Mouse (Mus musculus) naive thymus-derived CD4-positive, alpha-beta T cell, adult 2 months (primary cell): Measurements from ENCODE around the gene Astn1.

ENCODE experiments used
- DNase-seq: peaks from one replicate; pipeline ENCODE4 v3.0.0-alpha.2; 2011; ENCODE audit warnings: low read depth

Astn1 gene

DNA sequence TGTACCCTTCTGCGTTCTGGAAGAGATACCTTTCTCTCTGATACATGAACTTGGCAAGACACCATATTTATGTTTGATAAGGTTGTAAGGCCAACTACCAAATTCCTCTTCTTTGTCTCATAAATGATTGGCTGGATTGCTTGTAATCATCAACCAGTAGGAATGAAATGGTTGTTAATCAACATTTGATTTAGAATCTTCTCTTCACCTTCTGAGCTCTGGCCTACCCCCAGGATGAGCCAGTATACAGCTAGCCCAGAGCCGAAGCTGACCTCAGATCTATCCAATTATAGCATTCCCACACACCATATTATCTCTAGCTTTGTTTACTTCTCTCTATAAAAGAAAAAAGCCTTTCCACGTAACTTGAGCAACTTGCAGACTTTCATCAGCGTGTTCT is 270.9 kb downstream of the Astn1 start:
- DNase-seq: no peak

DNA sequence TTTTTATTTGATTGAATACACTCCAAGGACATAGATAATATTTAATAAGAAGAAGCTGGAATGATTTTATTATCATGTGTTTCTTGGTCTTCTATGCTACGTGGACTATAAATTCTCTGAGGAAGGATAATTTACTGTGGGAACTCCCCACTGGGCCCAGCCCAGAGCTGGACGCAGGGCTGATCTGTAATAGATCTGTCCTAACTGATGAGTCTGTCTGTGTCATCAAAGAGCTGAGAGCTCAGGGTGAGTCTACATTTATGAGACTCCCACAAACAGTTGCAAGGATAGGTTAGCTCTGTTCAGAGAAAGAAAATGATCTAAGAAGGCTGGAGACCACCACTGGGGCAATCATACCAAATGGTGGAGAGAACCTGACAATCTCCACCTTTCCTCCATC is 271.4 kb downstream of the Astn1 start:
- no peak for DNase-seq

DNA sequence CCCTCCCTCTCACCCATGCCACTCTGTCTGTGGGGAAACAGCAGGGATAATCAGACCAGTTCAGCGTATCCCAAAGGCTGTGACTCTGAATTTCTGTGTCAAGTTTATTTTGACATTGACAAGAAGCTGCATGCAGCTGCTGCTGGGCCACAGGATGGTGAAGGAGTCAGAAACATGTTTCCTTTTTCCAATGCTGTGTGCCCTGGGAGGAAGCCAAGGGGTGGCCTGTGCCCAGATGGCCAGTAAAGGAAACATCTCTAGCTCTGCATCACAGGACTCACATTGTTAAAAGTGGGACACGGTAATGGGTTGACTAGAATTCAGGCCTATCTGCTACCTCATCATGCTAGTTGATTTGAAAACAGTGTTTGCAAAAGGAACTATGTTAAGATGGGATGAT is 279.2 kb downstream of the Astn1 start:
- no peak for DNase-seq

DNA sequence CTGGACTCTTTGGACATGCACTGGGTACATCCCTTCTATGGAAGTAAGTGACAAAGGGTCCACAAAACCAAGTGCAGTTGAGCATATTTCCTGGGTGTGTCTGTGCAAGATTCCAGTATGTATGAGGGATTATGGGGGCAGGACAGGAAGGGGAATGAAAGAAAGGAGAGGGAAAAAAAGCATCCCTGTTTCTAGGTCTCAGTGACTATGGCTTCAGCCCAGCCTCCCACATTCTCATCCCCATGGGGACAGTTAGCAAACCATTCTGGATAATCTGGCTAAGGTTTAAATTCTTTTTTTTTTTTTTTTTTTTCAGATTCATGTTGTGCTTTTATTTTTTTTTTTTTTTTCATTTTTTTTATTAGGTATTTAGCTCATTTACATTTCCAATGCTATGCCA is 280.2 kb downstream of the Astn1 start:
- DNase-seq: no peak

DNA sequence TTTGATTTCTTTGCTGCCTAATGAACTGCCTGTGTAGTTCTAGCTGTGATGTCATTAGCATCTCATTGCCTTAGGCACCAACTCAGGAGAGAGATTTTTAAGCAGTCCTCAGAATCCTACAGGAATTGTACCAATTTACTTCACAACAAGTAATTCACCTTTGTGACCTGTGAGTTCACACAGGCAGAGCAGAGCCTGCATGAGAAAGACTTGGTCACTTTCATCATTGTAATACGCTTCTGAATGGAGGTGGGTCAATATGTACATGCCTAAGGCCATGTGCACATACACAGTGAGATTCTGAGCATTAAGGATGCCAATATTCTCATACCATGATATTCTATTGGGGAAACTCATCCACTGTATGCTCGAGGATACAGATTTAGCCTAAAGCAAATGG is 290.7 kb downstream of the Astn1 start:
- DNase-seq: no peak

DNA sequence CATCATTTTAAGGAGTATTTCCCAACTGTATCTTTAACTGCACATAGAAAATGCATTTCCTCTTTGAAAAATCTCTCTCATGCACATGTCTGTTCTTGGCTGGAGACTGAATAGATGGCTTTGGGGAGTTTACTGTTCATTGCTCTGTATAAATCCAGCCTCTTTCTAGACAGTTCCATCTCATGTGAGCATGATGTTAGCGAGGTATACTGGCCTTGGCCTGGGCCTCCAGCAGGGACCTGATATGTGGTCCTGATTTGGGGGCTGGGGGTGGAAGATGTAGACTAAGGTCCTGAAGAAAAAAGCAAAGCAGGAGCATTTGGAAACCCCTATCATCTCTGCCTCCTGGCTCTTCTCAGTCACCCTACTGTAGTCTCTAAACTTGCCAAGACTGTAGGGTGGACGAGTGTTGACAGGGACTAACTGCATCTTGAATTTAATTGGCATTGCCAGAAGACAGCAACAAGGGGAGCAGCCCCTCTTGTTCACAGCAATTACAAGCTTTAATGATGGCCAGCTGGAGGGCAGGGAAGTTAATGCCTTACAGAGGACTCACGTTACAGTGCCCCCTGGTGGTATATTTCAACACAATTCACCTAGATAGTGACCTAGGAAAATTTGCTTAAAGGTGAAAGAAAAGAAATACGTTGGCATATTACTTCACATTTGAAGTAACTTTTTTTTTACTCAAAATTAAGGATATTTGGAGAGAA is 291.9 kb downstream of the Astn1 start:
- no peak for DNase-seq

DNA sequence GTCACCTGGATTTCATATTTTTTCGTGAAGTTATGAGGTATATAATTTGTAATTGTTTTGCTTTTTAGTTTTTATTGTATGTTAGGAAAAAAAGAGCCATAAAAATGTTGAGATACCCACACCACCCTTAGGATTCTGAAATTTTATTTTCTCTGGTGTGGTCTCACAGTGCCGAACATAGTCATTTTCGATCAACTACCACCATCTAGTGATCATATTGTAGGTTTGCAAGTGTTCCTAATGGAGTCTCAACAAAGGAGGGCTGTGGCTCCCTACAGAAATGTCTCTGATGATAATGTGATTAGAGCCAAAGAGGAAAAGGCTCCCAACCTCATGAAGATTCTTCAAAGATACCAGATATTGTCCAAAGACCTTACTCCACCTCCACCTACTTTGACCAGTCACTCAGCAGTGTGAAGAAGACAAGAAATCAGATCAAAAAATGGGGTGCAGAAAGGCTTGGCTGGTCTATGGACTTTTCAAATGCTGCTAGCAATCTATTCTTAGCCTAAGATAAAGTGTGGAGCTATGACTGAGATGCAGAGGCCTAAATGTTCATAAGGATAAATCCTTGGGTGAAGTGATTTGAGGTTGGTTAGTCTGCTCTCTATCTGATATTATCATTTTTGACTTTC is 292.6 kb downstream of the Astn1 start:
- no peak for DNase-seq

DNA sequence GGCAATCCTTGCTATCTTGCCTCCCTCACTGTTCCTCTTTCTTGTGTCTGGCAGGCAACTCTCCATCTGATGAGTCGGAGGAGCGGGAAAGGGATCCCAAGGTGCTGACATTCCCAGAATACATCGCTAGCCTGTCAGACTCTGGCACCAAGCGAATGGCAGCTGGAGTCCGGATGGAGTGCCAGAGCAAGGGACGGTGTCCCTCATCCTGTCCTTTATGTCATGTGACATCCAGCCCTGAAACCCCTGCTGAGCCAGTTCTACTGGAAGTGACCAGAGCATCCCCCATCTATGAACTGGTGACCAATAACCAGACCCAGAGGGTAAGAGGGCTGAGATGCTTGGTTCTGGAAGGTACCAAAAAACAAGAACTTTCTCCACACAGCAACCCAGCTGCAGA is 294.9 kb downstream of the Astn1 start:
- no peak for DNase-seq

DNA sequence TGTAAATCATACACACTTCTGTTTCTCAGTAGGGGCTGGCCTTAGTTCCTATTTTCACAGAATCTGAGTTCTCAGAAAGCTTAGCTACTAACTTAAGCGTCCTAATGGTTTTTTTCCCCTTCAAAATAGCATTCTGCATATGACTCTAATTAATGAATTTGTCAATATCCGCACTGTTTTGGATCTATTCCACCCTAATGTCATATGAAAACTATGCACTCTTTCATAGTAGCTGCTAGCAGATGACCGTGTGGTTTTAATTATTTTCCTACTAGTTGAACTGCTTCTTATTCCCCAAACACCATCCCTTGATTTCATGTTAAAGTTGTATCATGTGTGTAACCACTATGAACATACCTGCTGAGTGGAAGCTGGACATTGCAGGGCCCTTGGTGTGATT is 303.9 kb downstream of the Astn1 start:
- no peak for DNase-seq

DNA sequence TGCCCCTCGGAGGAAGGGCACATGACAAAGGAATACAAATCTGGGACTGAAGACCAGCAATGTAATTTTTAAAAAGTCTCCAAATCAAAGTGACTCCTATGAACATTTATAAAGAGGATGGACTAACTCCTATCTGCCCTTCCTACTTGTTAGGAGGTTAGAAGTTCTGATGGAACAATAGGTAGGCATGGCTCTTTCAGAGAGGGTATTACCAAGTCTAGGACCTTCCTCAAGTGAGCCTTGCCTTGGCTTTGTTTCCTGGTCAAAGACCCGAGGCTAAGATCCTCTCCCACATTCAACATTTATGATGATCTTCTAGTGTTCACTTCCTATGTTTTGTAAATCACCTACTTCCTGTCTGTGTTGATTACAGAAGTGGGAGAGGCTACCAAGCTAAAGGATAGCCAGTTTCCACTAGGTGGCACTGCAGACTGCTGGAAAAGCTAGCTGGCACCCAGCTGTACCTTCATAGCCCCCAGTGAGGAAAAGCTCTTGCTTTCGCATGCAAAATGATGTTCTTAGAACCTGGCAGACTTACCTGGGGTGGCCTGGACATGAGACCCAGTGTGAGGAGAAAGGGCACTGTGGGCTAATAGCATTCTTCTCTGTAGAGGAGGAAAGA is 308.0 kb downstream of the Astn1 start:
- peak; percentile 1 for DNase-seq

DNA sequence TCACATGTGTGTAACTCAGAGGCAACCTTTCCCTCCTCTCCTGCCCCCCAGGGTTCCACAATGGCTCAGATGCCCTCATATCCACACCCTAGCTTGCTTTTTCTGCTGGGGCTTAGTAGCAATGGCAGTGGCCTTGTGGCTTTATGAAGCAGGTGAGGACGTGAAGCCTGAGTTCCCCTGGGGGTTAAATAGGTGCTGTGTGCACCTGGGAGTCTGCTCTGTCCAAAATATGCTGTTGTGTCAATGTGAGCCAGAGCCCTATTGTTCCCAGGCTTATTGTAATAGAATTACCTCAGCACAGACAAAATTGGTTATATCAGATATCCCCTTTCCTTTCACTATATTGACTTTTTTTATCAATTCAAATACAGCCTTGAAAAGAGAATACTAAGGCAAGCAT is 325.7 kb downstream of the Astn1 start:
- no peak for DNase-seq

DNA sequence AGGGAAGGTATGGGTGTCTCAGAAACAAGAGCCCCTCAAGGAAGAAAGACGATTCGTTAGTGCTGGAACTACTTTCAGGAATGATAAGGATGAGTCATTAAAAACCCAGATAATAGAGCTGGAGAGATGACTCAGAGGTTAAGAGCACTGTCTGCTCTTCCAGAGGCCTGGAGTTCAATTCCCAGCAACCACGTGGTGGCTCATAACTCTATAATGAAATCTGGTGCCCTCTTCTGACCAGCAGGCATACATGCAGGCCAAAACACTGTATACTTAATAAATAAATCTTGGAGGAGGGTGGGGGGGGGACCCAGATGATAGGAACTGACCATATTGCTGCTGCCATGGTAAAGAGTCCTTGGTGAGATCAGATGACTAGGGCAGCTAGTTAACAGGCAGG is 335.4 kb downstream of the Astn1 start:
- DNase-seq: no peak

DNA sequence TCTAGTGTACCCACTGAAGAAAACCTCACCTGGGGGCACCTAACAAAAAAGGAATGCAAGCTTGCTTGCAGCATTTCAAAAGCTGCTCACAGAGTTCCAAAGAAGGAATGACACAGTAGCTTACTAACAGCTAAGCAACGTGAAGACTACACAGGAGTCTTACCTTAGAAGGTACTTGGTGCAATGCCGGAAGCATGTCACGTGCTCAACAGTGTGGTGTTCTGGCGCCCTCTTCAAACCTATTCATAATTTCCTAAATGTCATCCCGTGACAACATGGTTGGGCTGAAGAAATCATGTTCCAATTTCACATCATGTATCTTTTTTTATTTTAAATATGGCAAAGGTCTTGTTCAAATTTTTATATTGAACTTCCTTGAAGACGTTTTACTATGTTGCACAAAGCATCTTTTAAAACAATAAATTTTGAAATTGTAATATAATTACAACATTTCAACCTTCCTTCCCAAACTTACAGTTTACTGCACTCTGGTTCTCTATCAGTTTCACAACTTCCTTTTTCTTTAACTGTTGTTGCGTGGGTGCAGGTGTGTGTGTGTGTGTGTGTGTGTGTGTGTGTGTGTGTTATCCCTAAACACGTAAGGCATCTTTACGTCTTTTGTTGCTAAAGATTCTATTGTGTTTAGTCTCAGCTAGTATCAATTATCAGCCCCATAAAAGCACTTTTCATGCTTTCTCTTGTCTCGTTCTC is 335.9 kb downstream of the Astn1 start:
- no peak for DNase-seq

DNA sequence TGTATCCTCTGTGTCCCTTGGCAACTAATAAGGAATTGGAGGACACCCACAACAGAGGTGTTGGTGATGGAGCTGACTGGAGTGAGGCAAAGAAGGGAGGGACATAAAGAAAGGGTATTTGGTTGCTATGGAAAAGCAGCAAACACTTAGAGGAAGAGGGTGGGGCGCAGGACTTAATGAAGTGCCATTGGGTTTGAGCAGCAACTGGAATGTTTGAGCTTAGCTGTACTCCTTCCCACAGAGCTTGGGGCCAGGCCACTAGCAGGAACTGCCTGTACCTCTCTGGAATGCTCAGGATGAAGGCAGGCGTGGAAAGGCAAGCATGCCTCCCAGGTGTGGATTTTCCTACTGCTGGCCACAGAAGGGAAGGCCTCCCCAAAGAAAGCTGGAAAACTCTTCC is 337.2 kb downstream of the Astn1 start:
- DNase-seq: no peak

DNA sequence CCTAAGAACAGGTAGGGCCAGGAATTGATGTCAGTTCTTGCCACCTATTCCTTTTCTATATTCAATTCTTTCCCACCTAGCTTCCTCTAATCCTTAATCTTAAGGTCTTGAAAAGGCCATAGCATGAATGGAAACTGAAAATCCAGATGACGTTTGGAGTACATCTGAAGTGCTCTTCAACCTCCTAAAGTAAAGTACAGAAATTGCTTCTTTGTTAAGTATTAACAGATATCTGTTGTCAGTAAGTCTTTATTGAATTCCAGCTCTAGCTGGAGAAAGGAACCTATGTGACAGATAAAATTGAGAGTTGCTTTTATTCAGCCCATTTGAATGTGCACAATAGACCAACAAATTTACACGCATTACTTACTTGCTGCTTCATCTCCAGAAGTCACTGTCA is 338.1 kb downstream of the Astn1 start:
- no peak for DNase-seq

DNA sequence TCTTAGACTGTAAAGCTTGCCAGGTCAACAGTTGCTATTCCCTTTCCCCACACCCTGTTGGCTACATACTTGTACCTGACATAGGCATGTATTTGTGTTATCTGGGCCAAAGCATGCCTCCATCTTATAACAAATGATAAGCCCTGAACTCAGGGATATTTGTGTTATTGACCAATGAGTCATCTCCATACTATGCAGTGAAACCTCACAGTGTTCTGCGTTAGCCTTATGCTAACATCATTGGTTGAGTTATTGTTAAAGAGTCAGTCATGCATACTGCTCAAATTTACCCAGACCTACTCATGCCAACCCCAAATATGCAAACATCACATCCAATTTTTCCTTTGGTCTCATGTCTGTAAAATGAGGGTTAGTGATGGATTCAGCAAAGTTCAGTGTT is 339.3 kb downstream of the Astn1 start:
- DNase-seq: no peak

DNA sequence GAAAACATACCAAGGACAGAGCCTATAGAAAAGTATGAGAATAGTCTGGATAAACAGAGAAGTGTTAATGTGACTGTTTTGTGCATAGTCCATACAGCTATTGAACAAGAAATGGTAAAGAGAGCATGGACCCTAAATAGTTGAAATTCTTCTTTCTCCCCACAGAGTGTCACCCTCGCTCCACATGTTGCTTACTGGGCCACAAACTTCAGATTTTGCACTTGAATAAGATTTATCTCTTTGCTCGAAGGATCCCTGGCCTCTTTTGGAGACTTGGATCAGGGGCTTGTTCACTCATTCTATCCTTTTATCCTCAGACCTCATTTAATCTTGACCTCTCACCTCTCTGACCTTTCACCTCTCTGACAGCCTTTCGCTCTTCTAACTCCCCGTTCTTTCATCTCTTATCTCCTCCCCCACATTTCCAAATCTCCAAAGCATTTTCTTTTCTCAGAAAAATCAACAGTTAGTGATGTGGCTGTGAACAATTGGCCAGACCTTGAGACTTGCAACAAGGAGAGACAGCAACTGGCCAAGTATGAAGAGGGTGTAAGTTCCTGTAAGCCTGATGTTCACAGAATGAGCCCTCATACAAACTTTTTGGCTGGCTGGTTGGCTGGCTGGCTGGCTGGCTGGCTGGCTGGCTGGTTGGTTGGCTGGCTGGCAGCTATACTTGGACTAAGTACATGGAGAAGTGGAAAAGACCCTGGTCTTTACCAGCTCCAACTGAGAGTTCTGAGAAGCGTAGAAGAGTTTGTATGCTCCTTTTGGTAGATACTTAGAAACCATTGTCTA is 351.4 kb downstream of the Astn1 start:
- no peak for DNase-seq

DNA sequence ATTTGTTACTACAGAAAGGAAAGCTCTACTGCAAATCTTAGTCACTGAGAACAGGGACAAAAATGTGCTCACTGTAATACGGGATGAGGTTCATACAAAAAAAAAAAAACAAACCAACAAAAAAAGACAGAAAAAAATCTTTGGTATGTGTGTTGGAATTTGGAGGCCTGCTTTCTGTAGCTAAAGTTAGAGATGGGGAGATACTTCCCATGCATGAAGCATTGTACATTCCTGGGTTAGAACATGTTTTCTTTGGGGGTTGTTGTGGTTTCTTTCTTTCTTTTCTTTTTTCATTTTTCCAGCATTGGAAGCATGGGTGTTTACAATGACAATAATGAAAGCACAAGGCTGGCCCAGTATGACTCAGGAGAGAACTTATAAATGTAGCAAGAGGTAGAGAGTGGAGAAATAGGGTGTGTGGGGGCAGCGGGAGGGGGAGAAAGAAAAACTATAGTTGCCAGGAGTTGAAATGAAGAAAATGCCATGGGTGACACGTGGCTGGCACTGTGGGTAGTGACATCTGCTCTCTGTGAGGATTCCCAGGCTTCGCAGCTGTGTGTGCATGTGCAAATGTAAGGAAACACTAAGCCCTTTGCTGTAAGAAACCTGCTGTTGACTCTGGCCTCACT is 370.9 kb downstream of the Astn1 start:
- DNase-seq: no peak

DNA sequence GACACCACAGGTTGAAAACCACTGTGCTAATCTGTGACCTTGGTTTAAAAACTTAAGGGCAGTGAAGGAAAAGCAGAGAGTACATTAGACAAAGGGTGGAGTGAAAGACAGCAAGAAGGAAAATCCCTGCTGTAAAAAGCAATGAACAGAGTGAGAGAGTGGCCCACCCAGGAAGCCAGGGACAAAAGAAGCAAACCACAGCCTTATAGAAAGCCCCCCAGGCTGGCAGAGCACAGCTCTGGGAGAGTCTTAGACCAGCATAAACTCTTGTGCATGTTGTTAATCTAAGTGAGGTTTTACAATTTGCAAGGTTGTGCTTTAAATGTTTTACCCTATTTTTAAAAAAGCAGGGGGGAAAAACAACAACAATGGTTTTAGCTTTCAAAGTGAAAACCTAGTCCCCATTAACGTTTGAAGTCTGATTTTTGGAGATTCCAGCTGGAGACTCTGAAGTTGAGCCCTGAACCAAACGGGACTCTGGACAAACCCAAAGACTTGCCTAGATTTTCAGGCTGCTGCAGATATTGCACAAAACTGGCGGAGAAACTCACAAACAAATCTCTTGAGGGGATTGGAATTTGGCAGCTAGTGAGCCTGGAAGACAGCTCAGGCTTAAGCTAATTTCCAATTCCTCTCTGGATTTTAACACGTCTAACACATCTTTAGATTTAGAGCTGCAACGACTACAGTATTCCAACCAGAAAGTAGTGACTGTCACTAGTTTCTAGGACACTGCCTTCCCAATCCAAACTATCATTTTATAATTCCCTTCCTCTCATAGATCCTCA is 377.3 kb downstream of the Astn1 start:
- no peak for DNase-seq

DNA sequence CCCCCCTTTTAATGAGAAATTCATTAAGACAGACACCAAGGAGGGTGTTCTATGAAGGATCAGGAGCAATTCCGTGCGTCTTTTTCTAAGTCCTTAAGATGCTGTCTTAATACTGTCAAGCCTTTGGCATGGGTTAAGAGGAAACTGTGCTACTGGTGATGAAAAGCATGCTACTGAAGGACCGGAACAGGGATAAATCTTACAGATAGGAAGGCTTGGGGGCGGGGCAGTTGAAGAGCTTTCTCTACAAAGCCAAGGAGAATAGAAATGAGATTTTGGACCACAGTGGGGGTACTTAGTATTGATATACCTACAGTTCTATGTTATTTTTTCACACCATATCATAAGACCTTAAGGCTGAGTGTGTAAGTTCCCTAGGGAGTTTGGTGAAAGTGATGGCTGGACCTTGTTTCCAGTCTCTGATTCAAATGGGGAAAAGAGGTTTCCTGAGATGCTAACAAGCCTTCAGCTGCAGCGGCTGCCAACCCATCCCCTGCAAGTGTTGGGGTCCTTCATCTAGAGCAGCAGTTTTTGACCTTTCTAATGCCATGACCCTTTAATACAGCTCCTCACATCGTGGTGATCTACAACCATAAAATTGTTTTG is 378.2 kb downstream of the Astn1 start:
- no peak for DNase-seq

DNA sequence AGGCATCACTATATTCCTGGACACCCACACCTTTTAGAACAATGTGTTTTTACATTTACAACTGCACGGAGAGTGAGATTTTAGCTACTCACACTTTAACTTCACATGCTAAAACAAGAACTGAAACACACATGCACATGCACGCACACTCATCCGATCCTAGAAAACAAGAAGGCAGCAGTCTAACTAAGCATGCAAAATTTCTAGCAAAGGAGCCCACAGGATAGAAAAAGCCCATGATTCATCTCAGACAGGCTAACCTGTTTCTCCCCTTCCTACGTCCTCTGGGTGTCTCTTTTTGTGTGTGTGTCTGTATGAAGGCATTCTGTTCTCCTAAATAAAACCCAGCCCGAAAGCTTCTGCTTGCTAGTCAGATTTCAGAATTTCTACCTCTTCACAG is 378.9 kb downstream of the Astn1 start:
- DNase-seq: no peak
